Mouse (Mus musculus) fibroblast of lung, adult 2 months (primary cell): ENCODE results near the gene Atp6v0d1.
A peak's percentile ranks its signal among the peaks of the same experiment; 100 is the strongest.

Experiments used
- DNase-seq: peaks from one replicate; pipeline ENCODE4 v3.0.0-alpha.2; 2011; ENCODE audit warnings: low read depth

Atp6v0d1 gene

DNA sequence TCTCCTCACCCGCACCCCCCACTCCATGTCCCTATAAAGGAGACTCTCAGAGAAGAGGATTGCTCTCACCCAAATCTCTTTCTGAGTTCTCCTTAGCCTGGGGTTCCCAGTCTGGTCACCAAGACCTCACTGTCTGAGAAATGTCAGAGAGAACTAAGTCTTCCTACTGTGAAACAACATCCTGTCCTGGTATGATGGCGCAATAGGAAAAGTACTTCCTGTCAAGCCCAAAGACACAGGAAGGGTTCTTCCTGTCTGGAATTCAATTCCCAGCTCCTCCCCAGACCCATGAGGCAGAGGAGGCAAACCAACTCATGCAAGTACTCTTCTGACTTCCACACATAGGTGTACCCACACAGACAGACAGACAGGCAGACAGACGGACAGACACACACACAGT, 61.2 kb downstream of the Atp6v0d1 start:
- no peak for DNase-seq

DNA sequence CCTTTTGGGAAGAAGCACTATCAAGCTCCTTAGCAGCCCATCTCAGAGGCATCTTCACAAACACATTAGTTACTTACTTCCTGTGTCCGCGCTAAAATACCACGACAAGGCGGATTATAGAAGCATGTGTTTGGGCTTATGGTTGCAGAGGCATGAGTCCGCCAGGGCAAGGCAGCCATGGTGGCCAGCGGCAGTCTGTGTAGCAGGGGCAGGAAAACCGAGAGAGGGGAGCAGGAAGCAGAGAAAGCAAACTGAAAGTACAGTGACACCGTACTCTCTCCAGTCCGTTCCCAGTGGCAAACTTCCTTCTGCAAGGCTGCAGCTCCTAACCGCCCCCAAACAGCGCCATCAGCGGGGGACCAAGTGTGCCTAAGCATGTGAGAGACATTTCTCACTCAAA, 66.1 kb downstream of the Atp6v0d1 start:
- no peak for DNase-seq

DNA sequence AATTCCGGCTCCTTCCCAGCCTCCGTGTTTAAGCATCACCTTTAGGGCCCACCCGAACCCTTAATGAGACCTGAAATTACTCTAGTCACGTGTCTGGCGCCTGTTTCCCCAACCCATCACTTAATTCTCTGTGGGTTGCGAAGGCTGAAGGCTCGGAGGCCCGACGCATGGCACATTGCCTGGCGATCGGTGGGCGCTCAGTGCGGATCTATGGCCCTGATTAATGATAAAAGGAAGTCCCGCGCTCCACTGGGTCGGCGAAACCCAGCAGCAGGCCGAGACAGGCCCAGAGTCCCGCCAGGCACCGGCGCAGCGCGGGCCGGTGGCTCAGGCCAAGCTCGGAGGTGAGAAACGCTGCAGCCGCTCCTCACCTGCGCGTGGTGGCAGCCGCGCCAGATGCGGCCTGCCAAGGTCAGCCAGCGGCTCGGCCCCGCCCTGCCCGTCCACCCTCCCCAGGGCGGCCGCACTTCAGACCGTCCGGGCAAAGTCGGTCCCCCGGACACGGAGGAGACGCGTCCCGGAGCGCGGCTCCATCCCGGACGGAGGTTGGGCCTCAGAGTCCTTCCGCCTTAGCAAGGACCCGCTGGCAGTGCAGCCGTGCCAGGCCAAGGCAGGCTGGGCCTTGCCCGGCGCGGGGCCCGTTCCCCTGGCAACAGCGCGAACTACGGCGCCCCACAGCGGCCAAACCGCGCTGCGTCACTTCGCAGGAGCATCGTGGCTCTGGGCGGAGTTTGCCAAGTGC, 69.2 kb downstream of the Atp6v0d1 start, which contains the start of gene Zdhhc1:
Gene Zdhhc1 (minus strand): TSS at position 464 of the 742 bp plus-strand sequence.
- peak; percentile 56 for DNase-seq

DNA sequence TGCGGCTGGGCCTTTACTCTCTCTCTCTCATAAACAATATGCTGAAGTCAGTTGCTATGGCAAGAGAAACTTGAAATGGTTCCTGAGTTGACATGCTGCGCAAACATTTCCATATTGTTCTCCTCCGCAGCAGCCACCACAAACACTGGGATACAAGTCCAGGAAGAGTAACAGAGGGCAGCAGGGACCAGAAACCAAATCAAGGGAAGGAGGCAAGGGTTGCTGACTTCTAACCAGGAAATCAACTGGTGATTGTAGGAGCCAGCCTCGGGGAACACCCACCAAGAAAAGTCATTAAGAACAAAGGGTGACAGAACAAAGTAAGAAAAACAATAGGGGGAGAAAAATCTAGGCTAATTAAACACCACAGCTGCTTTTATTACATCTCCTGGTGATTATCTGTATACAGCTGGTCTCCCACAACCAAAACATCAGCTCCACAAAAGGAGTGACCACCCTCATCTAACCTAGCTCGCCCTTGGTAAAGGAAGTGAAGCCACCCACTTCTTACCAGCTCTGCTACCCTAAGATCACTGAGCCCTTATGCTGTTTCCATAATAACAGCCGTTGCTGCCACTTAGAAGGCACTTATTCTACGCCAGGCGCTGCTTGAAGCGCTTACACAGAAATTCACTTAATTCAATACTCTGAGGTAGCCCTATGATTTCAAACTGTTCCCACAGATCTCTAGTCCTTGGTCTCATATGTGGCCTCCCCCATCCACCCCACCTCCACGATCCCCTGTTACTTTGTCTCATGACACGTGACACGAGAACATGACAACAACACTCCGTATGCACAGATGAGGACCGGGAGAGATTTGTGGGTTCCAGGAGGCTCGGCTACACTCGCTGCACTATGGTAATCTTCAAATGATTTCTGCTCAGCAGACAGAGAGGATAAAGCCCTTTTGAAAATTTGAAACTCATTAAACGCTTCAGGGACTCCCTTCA, 70.2 kb downstream of the Atp6v0d1 start:
- no peak for DNase-seq

DNA sequence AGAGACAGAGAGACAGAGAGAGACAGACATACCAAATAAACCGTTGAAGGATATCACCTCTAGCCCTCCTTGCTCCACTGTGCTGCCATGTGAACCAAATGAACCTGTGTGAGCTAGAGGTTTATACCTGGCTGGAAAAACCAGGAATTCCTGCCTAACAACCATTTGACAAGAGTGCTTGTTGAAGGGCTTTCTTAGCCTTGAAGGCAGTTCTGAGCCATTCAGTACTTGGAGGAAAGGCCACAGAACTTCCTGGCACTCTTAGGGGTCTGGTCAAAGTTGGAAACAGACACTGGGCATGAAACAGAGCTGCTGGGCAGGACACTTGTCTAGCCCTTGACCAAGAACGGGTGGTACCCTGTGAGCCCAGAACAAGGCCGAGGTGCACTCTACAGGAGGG, 71.3 kb downstream of the Atp6v0d1 start:
- no peak for DNase-seq

DNA sequence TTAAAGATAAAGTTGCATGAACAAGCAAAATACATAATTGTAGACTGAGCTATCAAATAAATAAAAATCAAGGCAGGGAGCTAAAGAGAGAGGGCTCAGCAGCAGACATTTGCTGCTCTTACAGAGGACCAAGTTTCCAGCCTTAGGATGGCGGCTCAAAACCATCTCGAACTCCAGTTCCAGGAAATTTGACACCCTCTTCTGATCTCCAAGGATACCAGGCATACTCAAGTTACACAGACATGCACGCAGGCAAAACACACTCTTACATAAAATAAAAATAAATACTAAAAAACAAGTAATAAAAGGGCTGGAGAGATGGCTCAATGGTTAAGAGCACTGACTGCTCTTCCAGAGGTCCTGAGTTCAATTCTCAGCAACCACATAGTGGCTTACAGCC, 72.4 kb downstream of the Atp6v0d1 start:
- no peak for DNase-seq

DNA sequence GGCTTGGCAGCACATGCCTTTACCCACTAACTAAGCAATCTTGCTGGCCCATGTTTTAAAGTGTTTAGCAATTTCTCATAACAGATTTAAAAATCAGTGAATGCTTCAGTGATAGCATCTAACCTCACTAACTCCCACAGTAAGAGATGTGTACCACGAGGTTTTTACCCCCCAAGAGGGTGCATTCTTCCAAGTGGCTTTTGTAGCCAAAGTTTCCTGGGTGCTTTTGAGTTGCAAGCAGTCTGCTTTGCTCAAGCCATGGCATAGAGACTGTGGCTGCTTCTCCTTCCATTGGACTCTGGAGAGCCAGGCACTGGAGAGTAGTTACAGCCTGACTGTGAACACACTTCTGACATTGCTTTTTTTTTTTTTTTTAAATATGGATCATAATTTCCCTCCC, 76.6 kb downstream of the Atp6v0d1 start:
- DNase-seq: no peak

DNA sequence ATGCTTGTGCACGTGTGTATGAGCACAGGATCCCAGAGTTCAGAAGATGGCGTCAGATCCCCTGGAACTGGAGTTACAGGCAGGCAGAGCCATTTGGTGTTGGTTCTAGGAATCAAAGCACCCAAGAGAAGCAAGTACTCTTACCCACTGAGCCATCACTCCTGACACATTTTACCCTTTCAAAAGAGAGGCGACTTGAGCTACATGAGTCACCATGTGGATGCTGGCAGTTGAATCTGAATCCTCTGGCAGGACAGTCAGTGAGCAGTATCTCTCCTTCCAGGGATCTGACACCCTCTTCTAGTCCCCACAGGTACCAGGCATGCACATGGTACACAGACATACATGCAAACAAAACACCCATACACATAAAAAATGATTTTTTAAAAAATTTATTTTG, 77.8 kb downstream of the Atp6v0d1 start:
- DNase-seq: no peak

DNA sequence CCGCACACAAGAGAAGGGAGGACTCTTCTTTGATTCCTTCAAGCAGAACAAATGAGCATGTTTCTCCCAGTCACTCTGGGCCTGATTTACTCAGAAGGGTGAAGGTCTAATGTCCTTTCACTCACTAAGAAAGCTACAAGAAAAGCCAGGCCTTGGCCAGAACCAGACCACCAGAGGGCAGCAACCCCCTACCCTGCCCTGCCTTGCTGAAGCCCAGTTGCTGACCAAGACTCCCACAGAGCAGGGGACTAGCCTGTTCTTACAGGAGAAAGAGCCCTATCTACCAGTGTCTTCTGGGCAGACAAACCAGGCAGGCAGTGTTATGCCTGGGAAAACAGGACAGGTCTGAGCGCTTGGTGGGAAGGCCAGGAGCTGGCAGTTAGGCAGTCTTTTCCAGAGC, 81.5 kb downstream of the Atp6v0d1 start:
- DNase-seq: peak; percentile 62

DNA sequence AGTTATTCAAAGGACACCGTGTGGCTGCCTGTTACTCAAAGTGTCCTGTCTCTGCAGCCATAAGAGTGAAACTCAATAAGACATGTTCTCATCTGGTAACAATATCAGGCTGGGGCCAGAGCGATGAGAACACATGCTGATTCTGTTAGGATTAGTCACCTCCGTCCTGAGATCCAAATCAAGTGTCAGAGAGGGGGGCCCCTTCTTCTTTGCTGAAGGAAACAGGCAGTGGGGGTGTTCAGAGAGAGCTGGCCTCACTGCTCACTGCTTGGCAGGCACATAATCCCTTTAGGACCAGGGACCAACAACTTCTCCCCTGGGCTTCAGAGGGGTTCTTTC, 81.8 kb downstream of the Atp6v0d1 start:
- DNase-seq: no peak

DNA sequence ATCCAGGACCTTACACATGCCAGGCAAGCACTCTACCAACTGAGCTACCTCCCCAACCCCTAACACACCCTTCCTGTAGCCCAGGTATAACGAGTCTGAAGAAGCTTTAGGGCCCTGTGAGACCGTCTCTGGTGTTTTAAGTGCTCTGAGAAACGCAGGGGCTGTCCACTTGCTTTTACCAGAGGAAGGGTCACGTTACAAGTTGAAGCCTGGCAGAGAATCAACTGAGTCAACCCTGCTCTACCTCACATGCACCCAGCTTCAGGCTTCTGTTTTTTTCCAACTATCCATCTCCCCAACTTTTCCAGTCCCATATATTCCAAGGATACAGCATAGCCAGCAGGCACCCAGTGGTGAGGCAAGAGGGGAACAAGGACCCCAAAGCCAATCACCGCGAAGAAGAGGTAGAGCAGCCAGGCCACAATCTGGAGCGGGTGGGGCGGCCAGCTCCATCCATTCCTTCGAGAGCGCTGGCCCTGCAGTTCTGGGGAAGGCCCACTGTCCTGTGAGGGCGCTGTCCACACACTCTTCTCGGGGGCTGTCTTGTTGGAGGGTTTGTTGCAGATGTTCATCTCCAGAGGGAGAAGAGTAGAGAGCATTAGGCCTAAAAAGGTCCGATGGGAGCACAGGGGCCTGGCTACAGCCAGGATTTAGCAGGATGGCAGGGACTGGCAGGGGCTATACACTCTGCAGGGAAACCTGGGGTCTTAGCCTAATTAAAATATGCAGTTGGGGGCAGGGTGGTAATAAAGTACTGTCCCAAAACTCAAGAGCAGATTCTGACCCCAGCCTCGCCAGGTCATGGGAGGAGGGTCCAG, 82.4 kb downstream of the Atp6v0d1 start:
- DNase-seq: no peak

DNA sequence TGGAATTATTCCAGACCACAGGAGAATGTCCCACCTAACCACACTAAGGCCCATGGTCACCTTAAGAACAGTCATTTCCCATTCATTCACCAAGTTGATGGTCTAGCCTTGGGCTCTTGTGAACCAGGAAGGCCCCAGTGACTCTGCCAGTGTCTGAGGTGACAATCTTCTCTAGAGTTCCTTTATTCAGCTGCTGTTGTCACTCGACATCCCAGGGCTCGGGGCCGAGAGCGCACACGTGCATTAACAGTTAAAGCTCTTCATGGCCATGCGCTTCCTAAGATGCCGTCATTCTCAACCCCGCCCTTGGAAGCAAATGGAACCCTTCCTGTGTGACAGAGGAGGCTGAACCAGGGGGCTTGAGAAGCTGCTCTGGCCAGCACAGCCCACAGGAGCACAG, 83.7 kb downstream of the Atp6v0d1 start:
- DNase-seq: no peak

DNA sequence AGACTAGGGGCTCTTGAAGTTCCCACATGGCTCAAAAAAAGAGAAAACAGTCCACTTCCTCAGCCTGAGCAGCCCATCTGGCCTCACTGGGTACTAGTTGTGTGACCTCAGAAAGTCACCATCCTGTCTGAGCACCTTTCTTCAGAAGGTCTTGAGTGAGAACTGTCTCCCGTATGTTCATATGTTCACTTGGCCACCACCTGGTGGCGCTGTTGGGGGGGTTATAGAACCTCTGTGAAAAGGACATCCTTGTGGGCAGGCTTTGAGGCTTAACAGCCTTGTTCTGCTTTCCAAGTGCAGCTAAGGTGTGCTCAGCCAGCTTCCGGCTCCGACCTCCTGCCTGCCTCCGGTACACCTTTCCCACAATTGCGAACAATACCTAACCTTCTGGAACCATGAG, 84.4 kb downstream of the Atp6v0d1 start:
- DNase-seq: no peak

DNA sequence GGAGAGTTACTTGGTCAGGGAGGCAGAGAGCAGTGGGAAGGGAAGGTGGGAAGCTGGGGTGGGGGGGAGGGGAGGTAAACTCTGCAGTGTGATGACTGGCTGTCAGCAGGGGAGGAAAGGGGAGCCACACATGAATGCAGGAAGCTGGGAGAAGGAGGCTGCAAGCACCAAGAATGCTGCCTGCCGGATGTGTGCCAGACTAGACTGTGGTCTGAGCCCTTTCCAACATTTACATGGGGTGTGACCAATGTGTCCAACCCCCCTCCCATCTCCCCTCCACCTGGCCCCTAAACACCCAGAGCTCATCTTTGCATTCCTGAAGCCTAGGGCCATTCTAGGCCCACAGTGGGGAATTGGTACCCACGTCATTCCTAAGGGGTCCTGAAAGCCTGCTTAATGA, 84.8 kb downstream of the Atp6v0d1 start:
- DNase-seq: peak; percentile 39

DNA sequence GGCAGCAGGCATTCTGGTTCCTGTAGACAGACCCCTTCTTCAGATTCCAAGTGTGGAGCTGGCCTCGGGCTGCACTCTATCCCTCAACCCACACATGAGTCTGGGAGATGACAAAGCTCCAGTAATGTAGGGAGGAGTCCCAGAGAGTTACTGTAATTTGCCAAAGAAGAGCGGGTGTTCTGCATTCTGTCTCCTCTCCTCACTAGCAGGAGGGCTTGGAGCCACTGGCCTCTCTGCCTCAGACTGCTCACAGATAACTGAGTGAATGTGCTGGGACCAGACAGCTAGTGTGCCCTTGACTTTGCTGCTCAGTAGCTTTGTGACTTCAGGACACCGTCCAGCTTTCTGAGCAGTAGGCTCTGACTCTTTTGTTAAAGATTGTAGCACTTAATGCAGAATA, 88.1 kb downstream of the Atp6v0d1 start:
- DNase-seq: no peak

DNA sequence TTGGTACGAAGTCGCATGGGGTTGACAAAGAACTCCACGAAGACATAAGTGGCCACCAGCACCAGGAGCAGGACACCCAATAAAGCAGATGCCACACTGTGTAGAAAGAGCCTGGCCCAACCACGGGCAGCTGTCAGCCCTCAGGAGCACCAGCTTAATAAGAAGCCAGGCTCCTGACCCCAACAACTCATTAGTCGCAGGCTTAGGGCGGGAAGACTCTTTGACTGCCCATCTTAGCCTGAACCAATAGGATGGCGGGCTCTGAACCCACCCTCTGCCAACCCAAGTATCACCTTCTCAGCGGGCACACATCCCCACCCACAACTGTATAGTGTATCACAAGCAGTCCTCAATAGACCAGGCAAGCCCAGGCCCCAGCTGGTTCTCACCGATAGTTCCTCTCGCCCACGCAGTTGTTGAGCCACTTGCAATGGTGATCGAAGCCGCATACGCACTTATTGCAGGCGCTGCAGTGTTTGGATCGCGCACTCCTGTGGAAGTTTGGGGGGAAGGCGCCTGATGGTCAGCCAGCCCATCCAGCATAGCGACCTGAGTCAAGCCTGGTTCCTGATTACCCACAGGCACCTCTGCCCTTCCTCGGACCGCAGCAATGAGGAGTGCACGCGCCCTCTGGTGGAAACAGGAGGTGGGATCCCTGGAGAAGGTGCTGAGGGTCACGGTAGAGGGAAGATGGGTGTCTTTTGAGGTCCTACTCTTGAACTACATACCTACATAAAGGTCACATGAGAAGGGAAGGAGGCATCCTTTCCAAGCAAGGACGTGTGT, 89.0 kb downstream of the Atp6v0d1 start:
- no peak for DNase-seq

DNA sequence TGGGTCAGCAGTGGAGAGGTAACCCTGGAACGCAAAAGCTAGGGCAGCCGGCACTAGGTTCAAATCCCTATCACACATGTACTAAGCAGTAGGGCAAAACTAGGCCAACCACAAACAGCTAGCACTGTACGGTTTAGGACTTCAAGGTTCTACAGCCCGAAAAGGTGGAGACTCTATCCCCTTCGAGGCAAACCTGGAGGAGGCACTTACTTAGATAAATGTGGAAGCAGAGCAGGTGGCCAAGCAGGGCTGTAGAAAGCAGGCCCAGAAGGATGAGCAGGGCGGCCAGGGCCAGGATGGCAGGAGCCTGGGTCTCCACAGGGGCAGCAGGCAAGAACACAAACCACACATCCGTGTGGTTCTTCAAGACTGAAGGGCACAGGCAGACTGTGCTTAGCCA, 89.7 kb downstream of the Atp6v0d1 start:
- DNase-seq: no peak

DNA sequence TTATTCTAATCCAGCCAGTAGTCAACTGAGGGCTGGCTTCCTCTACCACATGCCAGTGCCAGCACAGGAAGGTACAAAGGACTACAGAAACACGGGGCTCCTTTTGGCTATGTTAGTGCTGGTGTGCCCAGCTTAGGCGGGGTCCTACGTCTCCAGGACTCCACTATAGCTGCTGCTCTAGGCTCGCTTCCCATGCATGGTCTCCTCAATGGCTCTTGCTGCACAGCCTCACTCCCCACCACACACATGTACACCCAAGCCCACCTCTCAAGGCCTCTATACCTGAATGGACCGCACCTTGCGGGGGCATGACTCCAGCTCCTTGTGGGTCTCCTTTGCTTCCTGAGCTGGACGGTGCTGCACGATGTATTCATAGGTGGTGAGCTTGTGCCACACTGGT, 90.1 kb downstream of the Atp6v0d1 start:
- no peak for DNase-seq

DNA sequence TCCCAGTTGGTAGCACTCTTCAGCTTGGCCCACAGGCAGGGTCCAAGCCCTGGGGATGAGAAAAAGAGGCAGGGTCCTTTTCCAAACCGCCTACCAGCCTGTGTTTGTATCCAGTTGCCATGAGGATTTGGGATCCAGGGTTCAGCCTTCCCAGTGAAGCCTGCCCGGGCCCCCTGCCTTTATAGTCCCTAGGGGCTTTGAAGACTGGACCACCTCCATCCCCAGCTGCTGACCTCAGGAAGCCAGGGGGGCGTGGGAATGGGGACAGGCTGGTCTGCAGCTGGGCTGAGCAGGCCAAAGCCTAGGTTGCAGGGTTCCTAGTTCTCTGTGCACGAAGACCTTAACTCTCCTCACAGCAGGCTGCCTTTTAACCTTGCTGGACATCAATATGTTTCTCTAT, 90.6 kb downstream of the Atp6v0d1 start:
- no peak for DNase-seq

DNA sequence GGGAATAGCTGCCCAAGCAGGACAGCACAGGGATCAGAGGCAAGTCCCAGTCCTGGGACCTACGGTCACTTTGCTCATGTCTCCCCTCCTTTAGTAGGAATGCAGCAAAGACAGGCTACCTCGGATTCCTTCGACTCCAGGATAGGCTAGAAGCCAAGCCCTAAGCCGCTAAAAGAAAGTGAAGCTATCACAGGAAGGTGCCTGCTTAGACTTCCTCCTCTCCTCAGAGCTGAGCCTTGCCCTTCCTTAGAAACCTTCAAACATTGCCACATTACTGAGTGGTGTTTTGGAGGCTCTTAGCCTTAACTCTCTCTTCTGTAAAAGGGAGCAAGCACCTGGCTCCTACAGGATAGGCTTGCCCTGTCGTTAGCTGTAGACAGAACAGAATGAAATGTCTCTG, 91.2 kb downstream of the Atp6v0d1 start:
- DNase-seq: no peak
